Mouse (Mus musculus) forebrain, embryonic 13.5 days (tissue): ENCODE data around the gene Sag. TPM values are rescaled to one million over a fixed set of nuclear protein-coding genes. Genes with fewer than 3 reads are reported as not detected.

Experiments used
- ATAC-seq: fragments of 200-750 bp; cut with Nextera tagmentation; 2 replicates; pipeline ENCODE4 v1.8.0; 2017
- H3K27ac ChIP-seq: fragments of 300-500 bp; sonication (generic); 2 replicates; pipeline ENCODE4 v1.5.1; 2015; ENCODE audit warnings: inconsistent platforms, mild to moderate bottlenecking, moderate library complexity
- H3K27me3 ChIP-seq: fragments of 300-500 bp; sonication (generic); 2 replicates; pipeline ENCODE4 v1.6.1; 2015; ENCODE audit warnings: mild to moderate bottlenecking, inconsistent platforms
- H3K36me3 ChIP-seq: fragments of 300-500 bp; sonication (generic); 2 replicates; pipeline ENCODE4 v1.6.1; 2015; ENCODE audit warnings: mild to moderate bottlenecking, inconsistent platforms; ENCODE audit not compliant: poor library complexity, severe bottlenecking
- H3K4me1 ChIP-seq: fragments of 300-500 bp; sonication (generic); 2 replicates; pipeline ENCODE4 v1.6.1; 2015; ENCODE audit warnings: inconsistent platforms
- H3K4me2 ChIP-seq: fragments of 300-500 bp; sonication (generic); 2 replicates; pipeline ENCODE4 v1.6.1; 2015; ENCODE audit warnings: inconsistent platforms, mild to moderate bottlenecking, moderate library complexity
- H3K4me3 ChIP-seq: fragments of 300-500 bp; sonication (generic); 2 replicates; pipeline ENCODE4 v1.5.1; 2015; ENCODE audit warnings: mild to moderate bottlenecking, inconsistent platforms
- H3K9ac ChIP-seq: fragments of 300-500 bp; sonication (generic); 2 replicates; pipeline ENCODE4 v1.6.1; 2015; ENCODE audit warnings: mild to moderate bottlenecking, inconsistent platforms
- H3K9me3 ChIP-seq: fragments of 300-500 bp; sonication (generic); replicated peaks from 2 replicates; pipeline ENCODE4 v1.6.1; 2016; ENCODE audit warnings: inconsistent platforms
- WGBS: fragments of 180-500 bp; shearing (Covaris S2); methylation state at CpG from one replicate; pipeline ENCODE4 v1.1.7; 2015; 5-methylcytosine and 5-hydroxymethylcytosine counted together
- polyA plus RNA-seq: library from polyadenylated mRNA; unstranded; fragments of >200 nt; fragmentation: Nextera tagmentation; extraction: Ambion mirVana; gene quantifications from 2 replicates; pipeline ENCODE4 v1.2.1, GENCODE M21; 2015

Sag gene
- polyA plus RNA-seq, 1 experiment from 2014 or later = 2.8 TPM

DNA sequence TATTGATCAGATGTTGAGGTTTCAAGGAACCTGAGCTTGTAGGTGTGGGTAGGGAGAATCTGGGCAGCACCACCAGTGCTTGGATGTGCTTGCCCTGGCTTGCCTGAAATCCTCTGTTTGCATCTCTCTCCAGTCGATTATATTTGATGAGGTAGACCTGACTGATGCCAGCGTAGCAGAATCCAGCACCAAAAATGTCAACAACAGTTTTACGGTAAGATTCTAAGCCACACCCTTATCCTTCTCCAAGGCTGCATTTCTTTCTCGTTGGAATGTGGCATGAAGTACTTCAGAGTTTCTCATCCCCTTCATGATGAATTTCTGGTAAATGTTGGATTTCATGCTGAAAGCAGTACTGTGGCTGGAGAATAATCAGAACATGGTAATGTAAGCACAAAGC lies 78.2 kb downstream of the Sag start:
- no peaks in the 10 kb centered on the region for H3K9me3 ChIP-seq
- no peak overlapping the region for H3K4me2 ChIP-seq
- H3K27me3 ChIP-seq = no peaks in the 10 kb centered on the region
- no peak for ATAC-seq
- WGBS = 92% methylated on average over 4 of the region's 4 CpGs
- H3K9ac ChIP-seq = no peak overlapping the region
- no peak overlapping the region for H3K4me3 ChIP-seq
- H3K36me3 ChIP-seq = peaks cover 41% of the 10 kb centered on the region
- H3K27ac ChIP-seq = no peak overlapping the region
- peaks cover 26% of the 10 kb centered on the region for H3K4me1 ChIP-seq

DNA sequence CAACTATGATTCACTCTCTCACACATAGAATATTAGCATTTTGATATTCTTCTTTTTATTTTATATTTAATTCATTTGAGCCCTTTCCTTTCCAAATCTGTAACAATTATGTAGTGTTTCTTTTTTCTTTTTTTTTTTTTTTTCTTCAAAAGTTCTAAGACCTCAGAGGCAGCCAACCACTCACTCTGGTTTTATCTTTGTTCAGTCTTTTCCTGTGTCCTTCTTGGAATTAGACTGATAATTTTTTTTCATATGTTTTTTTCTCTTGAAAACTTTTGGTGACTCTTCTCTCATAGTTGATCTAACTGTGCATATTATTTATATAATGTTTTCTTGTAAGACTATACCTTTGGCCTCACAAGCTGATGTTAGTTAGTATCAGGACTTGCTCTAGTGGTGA lies 79.1 kb downstream of the Sag start:
- no peak for ATAC-seq
- no peak overlapping the region for H3K4me3 ChIP-seq
- H3K36me3 ChIP-seq = peaks cover 45% of the 10 kb centered on the region
- H3K27me3 ChIP-seq = no peaks in the 10 kb centered on the region
- H3K27ac ChIP-seq = no peak overlapping the region
- peaks cover 22% of the 10 kb centered on the region for H3K4me1 ChIP-seq
- no peak overlapping the region for H3K9ac ChIP-seq
- no peak overlapping the region for H3K4me2 ChIP-seq
- no peaks in the 10 kb centered on the region for H3K9me3 ChIP-seq

DNA sequence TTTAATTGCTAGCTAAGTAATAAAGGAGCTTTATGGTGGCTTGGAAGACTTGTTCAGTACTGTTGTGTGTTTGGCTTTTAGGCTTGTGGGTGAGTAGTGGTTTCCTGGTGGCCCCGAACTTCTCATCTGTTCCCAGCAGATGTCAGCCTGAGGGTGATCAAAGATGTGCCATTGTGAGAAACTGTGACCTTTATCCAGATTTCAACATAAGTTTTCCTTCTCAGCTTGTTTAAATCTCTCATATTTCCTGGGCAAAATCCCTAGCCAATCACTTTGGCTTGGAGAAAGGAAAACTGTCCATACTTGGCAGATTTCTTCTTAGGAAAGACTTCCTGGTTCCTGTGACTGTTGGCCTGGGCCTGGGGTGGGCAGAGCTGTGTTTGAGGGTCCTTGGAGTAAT lies 87.5 kb downstream of the Sag start:
- WGBS = 85% methylated on average over 1 of the region's 1 CpGs
- Histone ChIP-seq H3K4me3 (no peak overlapping the region), H3K36me3 (0 out of 2 replicates have a peak, but pooled peaks cover 5% of the 10 kb centered on the region), H3K4me1 (0 out of 2 replicates have a peak, but pooled peaks cover 3% of the 10 kb centered on the region), H3K4me2 (no peak overlapping the region), H3K27ac (no peak overlapping the region), H3K27me3 (no peaks in the 10 kb centered on the region), H3K9me3 (no peaks in the 10 kb centered on the region), H3K9ac (no peak overlapping the region)
- ATAC-seq = no peak

DNA sequence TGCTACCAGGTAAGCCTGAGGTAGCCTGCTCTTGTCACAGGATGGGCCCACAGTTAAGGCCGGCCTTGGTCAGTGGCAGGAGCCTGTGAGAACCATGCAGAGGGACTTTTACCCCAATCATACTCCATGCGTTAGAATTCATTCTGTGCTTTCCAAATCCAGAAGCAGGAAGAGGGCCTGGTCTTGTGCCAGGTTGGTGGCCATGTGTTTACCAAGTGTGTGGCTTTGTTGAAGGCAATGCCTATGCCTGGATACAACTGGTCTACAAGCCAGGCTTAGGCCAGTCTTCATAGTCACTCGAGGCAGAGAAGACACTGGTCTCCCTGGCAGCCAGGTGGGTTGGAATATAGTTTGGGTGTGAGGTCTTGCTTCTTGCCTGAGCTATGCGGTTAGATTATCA lies 88.2 kb downstream of the Sag start:
- Histone ChIP-seq H3K9ac (no peak overlapping the region), H3K27me3 (no peaks in the 10 kb centered on the region), H3K27ac (no peak overlapping the region), H3K4me3 (no peak overlapping the region), H3K9me3 (no peaks in the 10 kb centered on the region), H3K36me3 (0 out of 2 replicates have a peak, but pooled peaks cover 5% of the 10 kb centered on the region), H3K4me1 (0 out of 2 replicates have a peak, but pooled peaks cover 3% of the 10 kb centered on the region), H3K4me2 (no peak overlapping the region)
- no peak for ATAC-seq
- 84% methylated on average over 4 of the region's 4 CpGs for WGBS

DNA sequence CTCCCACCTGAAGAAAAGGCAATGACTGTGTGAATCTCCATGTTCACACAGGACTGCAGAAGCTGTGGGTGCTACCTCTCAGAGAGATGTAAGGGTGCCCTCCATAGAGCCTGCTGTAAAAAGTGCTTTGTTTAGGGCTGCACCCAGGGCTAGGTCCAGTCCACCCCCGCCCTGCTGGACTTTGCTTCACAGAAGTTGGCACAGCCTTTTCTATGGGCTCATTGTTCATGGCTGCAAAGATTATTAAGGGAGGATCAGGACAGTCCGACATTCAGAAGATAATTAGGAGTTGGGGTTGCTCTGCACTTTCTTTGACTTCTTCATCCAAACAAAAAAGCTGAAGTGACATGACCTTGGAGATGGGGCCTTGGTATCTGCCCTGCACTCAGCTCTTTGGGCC lies 89.0 kb downstream of the Sag start:
- no peak for ATAC-seq
- Histone ChIP-seq H3K4me1 (0 out of 2 replicates have a peak, but pooled peaks cover 3% of the 10 kb centered on the region), H3K27me3 (no peaks in the 10 kb centered on the region), H3K4me2 (no peak overlapping the region), H3K27ac (no peak overlapping the region), H3K9me3 (no peaks in the 10 kb centered on the region), H3K4me3 (no peak overlapping the region), H3K9ac (no peak overlapping the region), H3K36me3 (0 out of 2 replicates have a peak, but pooled peaks cover under 1% of the 10 kb centered on the region)
- 32% methylated on average over 2 of the region's 2 CpGs for WGBS

DNA sequence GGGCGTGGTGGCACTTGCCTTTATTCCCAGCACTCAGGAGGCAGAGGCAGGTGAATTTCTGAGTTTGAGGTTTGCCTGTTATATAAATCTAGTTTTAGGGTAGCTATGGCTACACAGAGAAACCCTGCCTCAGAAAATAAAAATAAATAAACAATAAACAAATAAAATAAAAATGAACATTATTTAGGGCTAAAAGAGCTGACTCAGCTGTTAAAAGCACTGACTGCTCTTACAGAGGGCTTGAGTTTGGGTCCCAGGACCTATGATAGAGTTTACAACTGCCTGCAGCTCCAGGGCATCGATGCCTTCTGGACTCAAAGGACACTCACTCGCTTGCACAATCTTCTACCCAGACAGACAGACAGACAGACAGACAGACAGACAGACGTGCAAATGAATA lies 89.9 kb downstream of the Sag start:
- H3K36me3 ChIP-seq = no peaks in the 10 kb centered on the region
- no peak for ATAC-seq
- no peak overlapping the region for H3K9ac ChIP-seq
- 92% methylated on average over 4 of the region's 4 CpGs for WGBS
- no peaks in the 10 kb centered on the region for H3K9me3 ChIP-seq
- H3K4me3 ChIP-seq = no peak overlapping the region
- no peak overlapping the region for H3K27ac ChIP-seq
- H3K4me2 ChIP-seq = no peak overlapping the region
- H3K4me1 ChIP-seq = 0 out of 2 replicates have a peak, but pooled peaks cover 3% of the 10 kb centered on the region
- H3K27me3 ChIP-seq = no peaks in the 10 kb centered on the region

Other genes with a start within 250 kb of the Sag start
- gene Ngef, start 229.8 kb upstream of the Sag start, polyA plus RNA-seq = 3.1 and 5.4 TPM in 2 replicates
- 3.2 and 3.5 TPM in 2 replicates for gene Inpp5d, start 183.4 kb upstream of the Sag start, polyA plus RNA-seq
- 43.8 and 49.9 TPM in 2 replicates for gene Atg16l1, start 47.8 kb upstream of the Sag start, polyA plus RNA-seq
- gene Dgkd, start 49.6 kb downstream of the Sag start, polyA plus RNA-seq = 36.6 and 43.6 TPM in 2 replicates
- gene Usp40, start 204.9 kb downstream of the Sag start, polyA plus RNA-seq = 31.0 and 32.1 TPM in 2 replicates